ENCODE assay signal across 19 mouse cellular contexts in the genomic region with DNA sequence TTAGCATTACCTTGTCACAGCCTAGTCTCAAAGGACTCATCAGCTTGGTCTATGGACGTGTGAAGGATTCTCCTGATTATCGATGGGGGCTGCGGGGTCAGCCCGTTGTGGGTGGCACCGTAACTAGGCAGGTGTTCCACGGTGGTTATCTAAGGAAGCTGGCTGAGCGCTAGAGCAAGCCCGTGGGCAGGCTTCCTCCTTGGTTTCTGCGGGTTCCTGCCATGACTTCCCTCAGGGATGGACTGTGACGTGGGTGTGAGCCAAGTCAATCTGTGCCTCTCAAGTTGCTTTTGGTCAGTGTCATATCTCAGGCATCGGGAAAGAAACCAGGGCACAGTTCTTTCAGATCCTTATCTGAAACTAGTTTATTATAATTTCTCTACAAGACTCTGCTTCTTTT. TPM values are rescaled to one million over a fixed set of nuclear protein-coding genes. Genes with fewer than 3 reads are reported as not detected.
DNase-seq lines count a peak whose midpoint lies in the region; ATAC-seq and TF ChIP-seq lines count a peak whose summit lies in the region.
"Had no signal": no experiment of that assay in that cellular context is flagged by ENCODE, and none has a peak within 500 bp of the region (broad histone marks: within the 10 kb centered on the region; RNA-seq: fewer than 3 reads in every experiment).

No protein-coding gene starts in this region.

- intact Hi-C loops in gastrocnemius, adult 2 months (cut with DNase I), result no loop called here

- peak overlapping the region; percentile 92 for H3K27ac ChIP-seq in gastrocnemius, adult 2 months
- H3K27ac ChIP-seq: forebrain, embryonic 13.5 days; heart, adult 2 months; hindbrain, embryonic 14.5 days; limb, embryonic 10.5 days; midbrain, embryonic 15.5 days; stomach, postnatal 0 days had no signal

- TF ChIP-seq CTCF in gastrocnemius, adult 2 months (IDR thresholded peaks at IDR 0.05), result no peak

- DNase-seq in gastrocnemius, adult 2 months, result peak; percentile 72
- no peak for DNase-seq in gastrocnemius, adult 8-10 months (ENCODE audit: low spot score in 2 of 2)
- peak; percentile 42 for DNase-seq in CD4-positive helper T cell, adult 2 months (ENCODE audit: low read depth, low spot score)
- DNase-seq in thymus, postnatal 14 days, result no peak
- DNase-seq in layer of hippocampus, adult 8-10 months (ENCODE audit: low spot score in 2 of 2), result no peak
- DNase-seq: adrenal gland, postnatal 10 days; gastrocnemius, postnatal 10 days; heart, adult 2 months; kidney, adult 8-10 months; kidney, postnatal 10 days; liver, postnatal 0 days had no signal

- peak; percentile 92 for ATAC-seq in common myeloid progenitor, adult 5-6 weeks (replicated peaks; ENCODE audit: low read depth, poor library complexity, severe bottlenecking)
- peak; percentile 24; the same call in 1 of the 2 replicates for ATAC-seq in megakaryocyte-erythroid progenitor cell, adult 5-6 weeks (replicated peaks; ENCODE audit: low FRiP score, low TSS enrichment, poor library complexity, severe bottlenecking)
- ATAC-seq: forebrain, embryonic 13.5 days; liver, postnatal 0 days; lung, postnatal 0 days; midbrain, embryonic 15.5 days had no signal

- H3K4me3 ChIP-seq in gastrocnemius, adult 2 months, result peak overlapping the region; percentile 38
- H3K4me3 ChIP-seq: forebrain, embryonic 13.5 days; heart, adult 2 months; limb, embryonic 10.5 days; midbrain, embryonic 15.5 days had no signal

RNA-seq across cellular contexts. Expression of a gene that starts 12.8 kb away (rescaled TPM):
- total RNA-seq in gastrocnemius, adult 2 months (2021), result 10 to 100 TPM; 16.4 to 21.5 TPM
- total RNA-seq in gastrocnemius, adult 8-10 months (2022), result 10 to 100 TPM; 10.8 to 19.0 (median 15.8) TPM
- total RNA-seq in common myeloid progenitor, adult 5-6 weeks (2017), result 50.8 and 57.0 TPM in 2 replicates
- total RNA-seq in megakaryocyte-erythroid progenitor cell, adult 5-6 weeks (2014; fragmentation: Nextera tagmentation), result 76.3 and 86.5 TPM in 2 replicates
- total RNA-seq in megakaryocyte-erythroid progenitor cell, adult 5-6 weeks (2017), result 49.9 and 65.2 TPM in 2 replicates
- total RNA-seq in layer of hippocampus, adult 8-10 months (2022), result 10 to 100 TPM; 52.2 to 69.2 (median 59.6) TPM

RNA-seq across cellular contexts. Expression of a gene that starts 26.3 kb away (rescaled TPM):
- total RNA-seq in gastrocnemius, adult 2 months (2021), result 1 to 10 TPM; 3.3 to 5.7 TPM
- 1 to 10 TPM; 2.8 to 3.8 (median 3.4) TPM for total RNA-seq in gastrocnemius, adult 8-10 months (2022)
- 14.2 and 15.8 TPM in 2 replicates for total RNA-seq in common myeloid progenitor, adult 5-6 weeks (2017)
- 45.1 and 60.2 TPM in 2 replicates for total RNA-seq in megakaryocyte-erythroid progenitor cell, adult 5-6 weeks (2014; fragmentation: Nextera tagmentation)
- 30.4 and 31.1 TPM in 2 replicates for total RNA-seq in megakaryocyte-erythroid progenitor cell, adult 5-6 weeks (2017)
- 10 to 100 TPM; 36.1 to 48.6 (median 42.5) TPM for total RNA-seq in layer of hippocampus, adult 8-10 months (2022)

RNA-seq across cellular contexts. Expression of a gene that starts 49.7 kb away (rescaled TPM):
- 10 to 100 TPM; 28.4 to 32.0 TPM for total RNA-seq in gastrocnemius, adult 2 months (2021)
- 10 to 100 TPM; 22.7 to 30.1 (median 27.5) TPM for total RNA-seq in gastrocnemius, adult 8-10 months (2022)
- total RNA-seq in common myeloid progenitor, adult 5-6 weeks (2017), result 50.8 and 66.1 TPM in 2 replicates
- 60.7 and 74.1 TPM in 2 replicates for total RNA-seq in megakaryocyte-erythroid progenitor cell, adult 5-6 weeks (2014; fragmentation: Nextera tagmentation)
- total RNA-seq in megakaryocyte-erythroid progenitor cell, adult 5-6 weeks (2017), result 44.7 and 67.9 TPM in 2 replicates
- total RNA-seq in layer of hippocampus, adult 8-10 months (2022), result 10 to 100 TPM; 42.1 to 54.8 (median 46.9) TPM

Comparison
In these comparisons a context has a peak if more than half of its experiments do, and no peak if none do; other contexts are left out.
1. DNase-seq: peak in gastrocnemius, adult 2 months (single experiment) and CD4-positive helper T cell, adult 2 months (single experiment); none in gastrocnemius, adult 8-10 months (0 of 2), thymus, postnatal 14 days (single experiment) and layer of hippocampus, adult 8-10 months (0 of 2).